Mouse (Mus musculus): ENCODE results near the gene Bri3bp. TPM values are rescaled to one million over a fixed set of nuclear protein-coding genes. Genes with fewer than 3 reads are reported as not detected.
"Not testable (repeated sequence)": the region's sequence is repeated elsewhere in the genome, so short reads cannot be mapped to it uniquely, and the experiment has no call there.

Gene Bri3bp
- polyA plus RNA-seq, 1 experiment = 24.8 TPM

GRCm38 (mm10) chr5:125418636-125419035, 22.7 kb upstream of the Bri3bp start:
- Histone ChIP-seq H3K36me3 (ENCODE audit: control insufficient read depth, insufficient read depth) (peaks cover 23% of the 10 kb centered on the region), H3K27me3 (ENCODE audit: control insufficient read depth, insufficient read depth, insufficient read length) (no peaks in the 10 kb centered on the region), H3K4me2 (ENCODE audit: low read depth) (no peak overlapping the region), H3K4me3 (no peak overlapping the region), H3K79me2 (ENCODE audit: control insufficient read depth, insufficient read depth) (no peaks in the 10 kb centered on the region), H3ac (ENCODE audit: control insufficient read depth, insufficient read length) (no peak overlapping the region)
- TF ChIP-seq MAX (IDR thresholded peaks at IDR 0.05; ENCODE audit: low read depth) (no peak), MYOD1 (IDR thresholded peaks at IDR 0.05; ENCODE audit: control insufficient read depth in 1 of 3, insufficient read length in 2 of 3, low read depth in 2 of 3) (no peak), USF1 (IDR thresholded peaks at IDR 0.05; ENCODE audit: low read depth) (no peak), E2F4 (IDR thresholded peaks at IDR 0.05; ENCODE audit: insufficient read depth) (no peak), CEBPB (IDR thresholded peaks at IDR 0.05; ENCODE audit: insufficient read depth, poor library complexity, severe bottlenecking) (no peak), SRF (IDR thresholded peaks at IDR 0.05; ENCODE audit: control insufficient read depth, insufficient read length, low read depth) (no peak), TCF3 (IDR thresholded peaks at IDR 0.05; ENCODE audit: insufficient read length, low read depth) (no peak), REST (IDR thresholded peaks at IDR 0.05; ENCODE audit: insufficient read depth, insufficient read length) (no peak), POLR2AphosphoS2 (IDR thresholded peaks at IDR 0.05; ENCODE audit: insufficient read length, low read depth) (no peak), MYOG (IDR thresholded peaks at IDR 0.05; ENCODE audit: control insufficient read depth in 1 of 3, insufficient read depth in 1 of 3, insufficient read length in 2 of 3, low read depth in 2 of 3) (no peak), TCF12 (IDR thresholded peaks at IDR 0.05; ENCODE audit: insufficient read depth, poor library complexity, severe bottlenecking) (no peak), POLR2A (IDR thresholded peaks at IDR 0.05; ENCODE audit: insufficient read length, low read depth) (no peak)

- H3K36me3 ChIP-seq (ENCODE audit: control insufficient read depth, insufficient read depth) = peaks cover 23% of the 10 kb centered on the region
- H3K27me3 ChIP-seq (ENCODE audit: control insufficient read depth, insufficient read depth, insufficient read length) = no peaks in the 10 kb centered on the region
- no peak overlapping the region for H3K4me3 ChIP-seq
- H3K4me2 ChIP-seq (ENCODE audit: low read depth) = no peak overlapping the region
- H3K79me2 ChIP-seq (ENCODE audit: control insufficient read depth, insufficient read depth) = no peaks in the 10 kb centered on the region
- TF ChIP-seq SRF (IDR thresholded peaks at IDR 0.05; ENCODE audit: control insufficient read depth, insufficient read length, low read depth) = no peak
- TF ChIP-seq REST (IDR thresholded peaks at IDR 0.05; ENCODE audit: insufficient read depth, insufficient read length) = no peak
- TF ChIP-seq E2F4 (IDR thresholded peaks at IDR 0.05; ENCODE audit: insufficient read depth) = no peak
- no peak for TF ChIP-seq USF1 (IDR thresholded peaks at IDR 0.05; ENCODE audit: low read depth)
- no peak for TF ChIP-seq MYOD1 (IDR thresholded peaks at IDR 0.05; ENCODE audit: control insufficient read depth in 1 of 3, insufficient read length in 2 of 3, low read depth in 2 of 3)
- no peak for TF ChIP-seq MYOG (IDR thresholded peaks at IDR 0.05; ENCODE audit: control insufficient read depth in 1 of 3, insufficient read depth in 1 of 3, insufficient read length in 2 of 3, low read depth in 2 of 3)
- no peak for TF ChIP-seq POLR2AphosphoS2 (IDR thresholded peaks at IDR 0.05; ENCODE audit: insufficient read length, low read depth)
- TF ChIP-seq CEBPB (IDR thresholded peaks at IDR 0.05; ENCODE audit: insufficient read depth, poor library complexity, severe bottlenecking) = no peak
- TF ChIP-seq TCF12 (IDR thresholded peaks at IDR 0.05; ENCODE audit: insufficient read depth, poor library complexity, severe bottlenecking) = no peak
- no peak for TF ChIP-seq TCF3 (IDR thresholded peaks at IDR 0.05; ENCODE audit: insufficient read length, low read depth)
- TF ChIP-seq POLR2A (IDR thresholded peaks at IDR 0.05; ENCODE audit: insufficient read length, low read depth) = no peak
- no peak overlapping the region for H3ac ChIP-seq (ENCODE audit: control insufficient read depth, insufficient read length)
Measured at GRCm38 (mm10) chr5:125419124-125419523, 22.2 kb upstream of the Bri3bp start.

DNA sequence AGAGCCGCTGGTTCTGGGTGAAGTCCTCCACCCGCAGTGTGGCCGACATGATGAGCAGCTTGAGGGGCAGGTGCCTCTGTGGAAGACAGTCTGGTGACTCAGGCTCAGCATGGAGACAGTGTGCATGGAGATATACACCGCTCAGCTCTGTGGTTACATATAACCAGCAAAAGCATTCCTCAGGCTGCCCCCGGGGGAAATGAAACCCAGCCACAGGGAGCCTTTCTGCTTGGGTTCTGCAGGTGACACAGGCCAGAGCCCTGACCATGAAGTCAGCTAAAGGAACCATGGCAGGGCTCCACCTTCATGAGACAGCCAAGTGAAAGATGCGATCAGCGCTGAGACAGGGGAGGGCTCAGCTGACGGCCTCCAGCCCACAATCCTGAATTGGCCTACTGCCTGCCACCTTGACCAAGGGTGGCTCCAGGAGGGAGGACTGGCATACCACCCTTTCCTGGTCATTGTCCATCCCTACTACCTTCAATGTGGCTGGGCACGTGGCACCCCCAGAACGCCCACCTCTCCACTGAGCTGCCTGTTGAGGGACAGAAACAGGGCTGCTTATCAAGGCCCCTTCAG, 15.6 kb upstream of the Bri3bp start:
- H3K4me3 ChIP-seq = no peak overlapping the region
- H3K79me2 ChIP-seq (ENCODE audit: control insufficient read depth, insufficient read depth) = no peaks in the 10 kb centered on the region
- no peak overlapping the region for H3K4me2 ChIP-seq (ENCODE audit: low read depth)
- no peaks in the 10 kb centered on the region for H3K27me3 ChIP-seq (ENCODE audit: control insufficient read depth, insufficient read depth, insufficient read length)
- H3ac ChIP-seq (ENCODE audit: control insufficient read depth, insufficient read length) = no peak overlapping the region
- peaks cover 22% of the 10 kb centered on the region for H3K36me3 ChIP-seq (ENCODE audit: control insufficient read depth, insufficient read depth)
- TF ChIP-seq MYOD1 (IDR thresholded peaks at IDR 0.05; ENCODE audit: control insufficient read depth in 1 of 3, insufficient read length in 2 of 3, low read depth in 2 of 3) = peak in 1 of 3 experiments; percentile 1
- no peak for TF ChIP-seq MAX (IDR thresholded peaks at IDR 0.05; ENCODE audit: low read depth)
- TF ChIP-seq POLR2A (IDR thresholded peaks at IDR 0.05; ENCODE audit: insufficient read length, low read depth) = no peak
- TF ChIP-seq USF1 (IDR thresholded peaks at IDR 0.05; ENCODE audit: low read depth) = no peak
- TF ChIP-seq POLR2AphosphoS2 (IDR thresholded peaks at IDR 0.05; ENCODE audit: insufficient read length, low read depth) = no peak

GRCm38 (mm10) chr5:125426343-125426742, 15.0 kb upstream of the Bri3bp start:
- Histone ChIP-seq H3K36me3 (ENCODE audit: control insufficient read depth, insufficient read depth) (peaks cover 19% of the 10 kb centered on the region), H3K4me3 (no peak overlapping the region), H3K27me3 (ENCODE audit: control insufficient read depth, insufficient read depth, insufficient read length) (no peaks in the 10 kb centered on the region), H3K79me2 (ENCODE audit: control insufficient read depth, insufficient read depth) (no peaks in the 10 kb centered on the region), H3K4me2 (ENCODE audit: low read depth) (no peak overlapping the region), H3ac (ENCODE audit: control insufficient read depth, insufficient read length) (no peak overlapping the region)
- no peak for TF ChIP-seq USF1 (IDR thresholded peaks at IDR 0.05; ENCODE audit: low read depth)
- no peak for TF ChIP-seq MYOD1 (IDR thresholded peaks at IDR 0.05; ENCODE audit: control insufficient read depth in 1 of 3, insufficient read length in 2 of 3, low read depth in 2 of 3)
- TF ChIP-seq E2F4 (IDR thresholded peaks at IDR 0.05; ENCODE audit: insufficient read depth) = no peak
- TF ChIP-seq CEBPB (IDR thresholded peaks at IDR 0.05; ENCODE audit: insufficient read depth, poor library complexity, severe bottlenecking) = no peak
- TF ChIP-seq MAX (IDR thresholded peaks at IDR 0.05; ENCODE audit: low read depth) = no peak
- no peak for TF ChIP-seq MYOG (IDR thresholded peaks at IDR 0.05; ENCODE audit: control insufficient read depth in 1 of 3, insufficient read depth in 1 of 3, insufficient read length in 2 of 3, low read depth in 2 of 3)
- TF ChIP-seq TCF3 (IDR thresholded peaks at IDR 0.05; ENCODE audit: insufficient read length, low read depth) = no peak
- no peak for TF ChIP-seq REST (IDR thresholded peaks at IDR 0.05; ENCODE audit: insufficient read depth, insufficient read length)
- no peak for TF ChIP-seq POLR2A (IDR thresholded peaks at IDR 0.05; ENCODE audit: insufficient read length, low read depth)
- TF ChIP-seq POLR2AphosphoS2 (IDR thresholded peaks at IDR 0.05; ENCODE audit: insufficient read length, low read depth) = no peak
- TF ChIP-seq TCF12 (IDR thresholded peaks at IDR 0.05; ENCODE audit: insufficient read depth, poor library complexity, severe bottlenecking) = no peak
- no peak for TF ChIP-seq SRF (IDR thresholded peaks at IDR 0.05; ENCODE audit: control insufficient read depth, insufficient read length, low read depth)

- not testable (repeated sequence) for H3K27me3 ChIP-seq (ENCODE audit: control insufficient read depth, insufficient read depth, insufficient read length); H3ac ChIP-seq (ENCODE audit: control insufficient read depth, insufficient read length); H3K79me2 ChIP-seq (ENCODE audit: control insufficient read depth, insufficient read depth); H3K4me2 ChIP-seq (ENCODE audit: low read depth); H3K36me3 ChIP-seq (ENCODE audit: control insufficient read depth, insufficient read depth)
- peak overlapping the region; percentile 75 for H3K4me3 ChIP-seq
Measured at GRCm38 (mm10) chr5:125432324-125432723, 9.0 kb upstream of the Bri3bp start.

Measured in myocyte (in vitro differentiated cells).